Mouse (Mus musculus): ENCODE data around the gene Fkbp11. TPM values are rescaled to one million over a fixed set of nuclear protein-coding genes. Genes with fewer than 3 reads are reported as not detected.
"Not testable (repeated sequence)": the region's sequence is repeated elsewhere in the genome, so short reads cannot be mapped to it uniquely, and the experiment has no call there.

Gene Fkbp11
- total RNA-seq (2015; ENCODE audit: low replicate concordance), result 1.2 TPM in 1 of 2 replicates, not detected in the other
- total RNA-seq (2017; ENCODE audit: low replicate concordance), result 0.84 and 1.0 TPM in 2 replicates

GRCm38 (mm10) chr15:98727443-98728321, at the start of gene Fkbp11:
Gene Fkbp11 (minus strand): TSS chr15:98728198.
- 0 out of 2 replicates have a peak, but pooled peaks have one; percentile 19 for ATAC-seq (replicated peaks; ENCODE audit: low FRiP score, poor library complexity, severe bottlenecking)

GRCm38 (mm10) chr15:98777762-98778161, 49.8 kb upstream of the Fkbp11 start, which contains the start of gene Wnt10b:
Gene Wnt10b (minus strand): TSS chr15:98778150.
- ATAC-seq (replicated peaks; ENCODE audit: low FRiP score, poor library complexity, severe bottlenecking), result no peak

- ATAC-seq (replicated peaks; ENCODE audit: low FRiP score, poor library complexity, severe bottlenecking), result no peak
Observed at GRCm38 (mm10) chr15:98777005-98777616, 49.1 kb upstream of the Fkbp11 start.

- no peak for ATAC-seq (replicated peaks; ENCODE audit: low FRiP score, poor library complexity, severe bottlenecking)
Observed at GRCm38 (mm10) chr15:98776280-98777004, 48.4 kb upstream of the Fkbp11 start.

- ATAC-seq (replicated peaks; ENCODE audit: low FRiP score, poor library complexity, severe bottlenecking), result no peak
Observed at GRCm38 (mm10) chr15:98775533-98775932, 47.5 kb upstream of the Fkbp11 start.

GRCm38 (mm10) chr15:98774096-98774495, 46.1 kb upstream of the Fkbp11 start:
- ATAC-seq (replicated peaks; ENCODE audit: low FRiP score, poor library complexity, severe bottlenecking), result no peak

GRCm38 (mm10) chr15:98772511-98773211, 44.7 kb upstream of the Fkbp11 start:
- ATAC-seq (replicated peaks; ENCODE audit: low FRiP score, poor library complexity, severe bottlenecking), result no peak

GRCm38 (mm10) chr15:98771813-98772425, 43.9 kb upstream of the Fkbp11 start:
- ATAC-seq (replicated peaks; ENCODE audit: low FRiP score, poor library complexity, severe bottlenecking), result no peak

- no peak for ATAC-seq (replicated peaks; ENCODE audit: low FRiP score, poor library complexity, severe bottlenecking)
Observed at GRCm38 (mm10) chr15:98768259-98768658, 40.3 kb upstream of the Fkbp11 start.

GRCm38 (mm10) chr15:98765929-98766328, 37.9 kb upstream of the Fkbp11 start:
- no peak for ATAC-seq (replicated peaks; ENCODE audit: low FRiP score, poor library complexity, severe bottlenecking)

- ATAC-seq (replicated peaks; ENCODE audit: low FRiP score, poor library complexity, severe bottlenecking), result peak; percentile 82
Observed at GRCm38 (mm10) chr15:98762670-98763529, 34.9 kb upstream of the Fkbp11 start, which contains the start of gene Arf3. Gene Arf3 (minus strand): TSS chr15:98763214.

GRCm38 (mm10) chr15:98762201-98762621, 34.2 kb upstream of the Fkbp11 start:
- no peak for ATAC-seq (replicated peaks; ENCODE audit: low FRiP score, poor library complexity, severe bottlenecking)

- ATAC-seq (replicated peaks; ENCODE audit: low FRiP score, poor library complexity, severe bottlenecking), result no peak
Observed at GRCm38 (mm10) chr15:98754125-98754524, 26.1 kb upstream of the Fkbp11 start.

- ATAC-seq (replicated peaks; ENCODE audit: low FRiP score, poor library complexity, severe bottlenecking), result no peak
Observed at GRCm38 (mm10) chr15:98753021-98753423, 25.0 kb upstream of the Fkbp11 start.

- ATAC-seq (replicated peaks; ENCODE audit: low FRiP score, poor library complexity, severe bottlenecking), result no peak
Observed at GRCm38 (mm10) chr15:98749093-98749492, 21.1 kb upstream of the Fkbp11 start.

- ATAC-seq (replicated peaks; ENCODE audit: low FRiP score, poor library complexity, severe bottlenecking), result no peak
Observed at GRCm38 (mm10) chr15:98747296-98747695, 19.3 kb upstream of the Fkbp11 start.

- ATAC-seq (replicated peaks; ENCODE audit: low FRiP score, poor library complexity, severe bottlenecking), result no peak
Observed at GRCm38 (mm10) chr15:98746344-98746965, 18.5 kb upstream of the Fkbp11 start.

- ATAC-seq (replicated peaks; ENCODE audit: low FRiP score, poor library complexity, severe bottlenecking), result not testable (repeated sequence)
Observed at GRCm38 (mm10) chr15:98743863-98744262, 15.9 kb upstream of the Fkbp11 start.

All from erythroblast, adult 5-6 weeks (primary cell).